Mouse (Mus musculus): ENCODE data around the gene Kalrn.

Kalrn gene

DNA sequence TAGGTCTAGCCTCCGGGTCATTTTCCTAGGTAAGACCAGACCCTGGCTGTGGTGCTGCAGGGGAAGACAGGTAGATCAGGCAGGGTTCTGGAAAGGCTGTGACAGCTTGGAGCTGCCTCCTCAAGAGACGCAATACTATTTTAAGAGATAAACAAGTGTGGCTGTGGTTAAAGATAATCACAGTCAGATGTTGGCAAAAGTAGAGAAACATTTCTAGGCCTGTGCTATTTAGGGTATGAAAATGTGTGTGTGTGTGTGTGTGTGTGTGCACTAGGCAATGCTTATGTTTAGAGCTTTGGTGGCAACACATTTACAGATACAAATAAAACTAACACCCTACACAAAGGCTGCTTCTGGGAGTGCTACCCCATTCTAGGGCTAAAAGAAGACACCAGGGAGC, 494.6 kb downstream of the Kalrn start:
- DNase-seq (ENCODE audit: low read depth, low spot score): no peak

DNA sequence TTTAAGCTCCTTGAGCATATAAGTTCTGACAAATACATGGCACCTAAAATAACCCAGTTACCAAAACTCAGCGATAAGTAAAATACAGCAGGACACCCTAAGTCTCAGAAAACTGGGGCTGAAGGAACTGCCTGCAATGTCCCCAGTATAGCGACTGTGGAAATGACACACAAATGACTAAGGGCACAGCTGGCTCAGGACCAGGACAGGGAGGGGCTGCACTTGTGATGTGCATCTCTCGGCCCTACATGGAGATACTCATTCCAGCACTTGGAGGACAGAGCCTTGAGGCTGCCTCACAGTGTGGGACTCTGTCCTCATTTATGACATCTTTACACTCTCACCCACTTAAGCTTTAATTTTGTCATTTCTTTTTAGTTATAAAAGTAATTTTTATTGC, 497.2 kb downstream of the Kalrn start:
- DNase-seq (ENCODE audit: low read depth, low spot score): no peak

DNA sequence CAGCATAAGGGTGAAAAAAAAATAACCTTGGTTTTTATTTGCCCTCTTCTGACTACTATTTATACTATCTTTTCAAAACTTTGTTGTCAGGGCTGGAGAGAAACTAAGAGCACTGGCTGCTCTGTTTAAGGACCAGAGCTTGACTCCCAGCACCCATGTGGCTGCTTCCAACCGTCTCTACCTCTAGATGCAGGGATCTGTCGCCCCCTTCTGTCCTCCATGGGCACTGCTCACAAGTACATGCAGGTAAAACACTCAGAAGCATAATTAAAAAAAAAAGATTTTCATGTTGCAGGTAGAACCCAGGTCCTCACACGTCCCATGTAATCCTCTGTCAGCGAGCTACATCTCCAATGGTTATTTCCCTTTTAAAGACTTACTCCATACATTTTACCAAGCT, 499.4 kb downstream of the Kalrn start:
- DNase-seq (ENCODE audit: low read depth, low spot score): no peak

DNA sequence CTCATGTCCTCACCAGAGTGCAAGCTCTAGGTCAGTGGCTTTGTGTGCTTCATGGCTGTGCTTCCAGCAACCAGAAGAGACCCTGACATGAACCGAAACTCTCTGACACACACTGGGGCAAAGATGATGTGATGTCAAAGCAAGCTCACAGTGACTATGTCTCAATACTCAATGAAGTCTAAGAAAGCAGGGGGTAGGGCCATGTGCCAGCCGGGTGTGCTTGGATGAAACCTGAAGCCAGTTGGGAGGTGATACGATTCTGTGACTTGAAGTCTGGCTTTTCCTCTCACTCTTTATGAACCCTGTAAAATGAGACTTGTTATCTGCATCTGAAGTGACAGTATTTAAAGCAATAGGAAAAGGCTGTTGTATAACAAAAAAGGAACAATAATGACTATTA, 501.2 kb downstream of the Kalrn start:
- DNase-seq (ENCODE audit: low read depth, low spot score): no peak

DNA sequence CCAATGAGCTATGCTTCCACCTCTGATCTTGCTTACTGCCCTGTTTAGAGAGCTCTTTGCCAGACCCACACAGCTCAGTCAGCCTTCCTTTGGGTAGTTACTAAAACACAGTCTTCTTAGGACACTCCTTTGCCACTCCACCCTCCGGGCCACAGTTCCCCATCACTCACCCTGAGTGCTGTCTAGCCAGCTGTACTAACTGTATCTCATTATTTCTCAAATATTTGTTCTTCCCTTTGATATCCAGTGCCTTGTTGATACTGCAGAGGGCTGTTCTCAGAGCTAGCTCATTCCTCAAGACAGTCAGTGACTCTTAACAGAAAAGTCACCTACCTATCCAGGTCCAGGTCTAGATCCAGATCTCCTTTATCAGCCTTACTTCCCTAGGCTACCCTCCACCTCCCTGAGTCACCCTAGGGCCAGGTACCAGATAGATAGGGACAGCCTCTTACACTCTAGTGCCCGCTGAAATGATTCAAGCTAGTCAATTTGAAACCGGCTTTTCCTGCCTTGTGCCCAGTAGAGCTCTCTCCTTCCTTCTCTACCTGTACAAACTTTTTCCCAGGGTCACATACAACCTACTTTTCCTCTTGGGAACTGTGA, 502.0 kb downstream of the Kalrn start:
- DNase-seq (ENCODE audit: low read depth, low spot score): no peak

DNA sequence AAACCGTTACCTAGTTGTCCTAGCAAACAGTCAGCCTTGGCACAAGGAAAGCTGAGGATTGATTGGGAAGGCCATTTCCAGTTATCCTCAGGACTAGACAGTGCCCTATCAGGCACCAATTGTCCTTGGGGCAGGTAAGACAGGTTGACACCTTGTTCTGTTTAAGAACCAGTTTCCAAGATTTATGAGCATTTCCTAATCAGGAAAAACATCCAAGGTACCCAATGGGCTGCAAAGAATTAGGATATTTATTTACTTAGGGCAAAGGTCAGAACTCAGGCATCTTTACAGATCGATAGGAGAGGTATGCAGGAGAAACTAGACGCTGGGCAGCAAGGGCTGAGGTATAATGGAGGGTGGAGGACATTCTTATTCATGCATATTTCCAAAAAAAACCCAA, 503.9 kb downstream of the Kalrn start:
- DNase-seq (ENCODE audit: low read depth, low spot score): no peak

DNA sequence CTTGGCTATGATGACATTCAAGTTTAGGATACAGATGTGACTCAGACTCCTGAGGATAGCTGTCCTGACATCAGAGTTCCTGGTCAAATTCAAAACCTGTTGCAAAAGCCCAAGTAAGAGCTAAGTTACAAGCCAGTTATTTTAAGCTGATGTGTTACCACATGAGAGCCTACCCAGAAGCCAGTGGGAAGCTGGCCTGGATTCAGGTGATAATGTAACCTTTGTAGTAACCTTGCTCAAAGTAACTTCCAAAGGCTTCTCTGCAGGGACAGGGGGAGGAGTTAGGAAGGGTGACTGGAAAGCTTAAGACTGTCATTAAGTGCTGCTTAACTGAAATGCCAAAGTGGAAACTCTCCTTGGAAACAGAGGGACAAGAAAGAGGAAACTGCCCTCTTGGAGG, 506.4 kb downstream of the Kalrn start:
- no peak for DNase-seq (ENCODE audit: low read depth, low spot score)

DNA sequence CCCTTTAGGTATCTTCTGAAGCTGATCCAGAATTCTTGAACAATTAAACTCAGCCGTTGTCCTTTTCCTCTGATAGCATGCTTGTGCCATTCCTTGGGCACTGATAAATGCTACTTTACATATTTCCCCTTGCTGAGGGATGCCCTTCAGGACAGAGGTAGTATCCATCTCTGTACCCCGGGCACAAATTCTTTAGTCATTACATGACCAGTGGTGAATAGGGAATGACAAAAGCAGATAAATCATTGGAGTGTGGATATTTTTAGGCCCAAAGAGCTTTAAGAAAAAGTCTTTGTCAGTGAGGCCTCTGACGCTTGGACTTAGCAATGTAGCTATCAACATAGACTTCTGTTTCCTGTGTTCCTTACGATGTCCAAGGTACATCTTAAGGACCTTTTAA, 507.0 kb downstream of the Kalrn start:
- DNase-seq (ENCODE audit: low read depth, low spot score): no peak

DNA sequence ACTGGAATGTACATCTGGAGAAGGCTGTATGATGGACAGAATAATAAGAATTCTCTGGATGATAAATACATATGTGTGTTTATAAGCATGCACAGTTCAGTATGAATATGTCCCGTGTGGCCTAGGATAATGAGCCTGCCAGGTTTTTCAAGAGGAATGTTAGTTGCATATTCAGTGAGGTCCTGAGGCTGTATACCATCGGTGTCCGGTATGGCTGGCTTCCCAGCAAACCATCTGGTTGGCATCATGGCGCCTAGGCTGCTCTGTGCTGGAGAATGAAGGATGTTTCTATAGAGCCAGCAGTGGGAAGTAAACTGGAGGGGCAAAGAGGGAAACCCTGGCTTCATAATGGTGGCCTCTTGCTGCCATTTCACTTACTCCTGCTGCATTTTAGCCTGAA, 510.0 kb downstream of the Kalrn start:
- DNase-seq (ENCODE audit: low read depth, low spot score): no peak

DNA sequence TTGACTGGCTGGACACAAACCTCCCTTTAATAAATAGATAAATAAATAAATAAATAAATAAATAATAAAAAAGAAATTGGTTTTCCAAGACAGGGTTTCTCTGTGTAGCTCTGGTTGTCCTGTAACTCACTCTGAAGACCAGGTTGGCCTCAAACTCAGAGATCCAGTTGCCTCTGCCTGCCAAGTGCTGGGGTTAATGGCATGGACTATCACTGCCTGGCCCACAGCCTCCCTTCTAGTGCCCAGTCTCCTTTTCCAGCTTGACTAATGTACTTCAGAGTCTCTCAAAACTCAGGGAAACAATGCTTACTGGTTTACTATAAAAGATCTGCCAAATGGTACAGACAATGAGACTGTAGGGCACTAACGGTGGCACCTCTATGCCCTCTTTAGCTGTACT, 511.7 kb downstream of the Kalrn start:
- DNase-seq (ENCODE audit: low read depth, low spot score): no peak

DNA sequence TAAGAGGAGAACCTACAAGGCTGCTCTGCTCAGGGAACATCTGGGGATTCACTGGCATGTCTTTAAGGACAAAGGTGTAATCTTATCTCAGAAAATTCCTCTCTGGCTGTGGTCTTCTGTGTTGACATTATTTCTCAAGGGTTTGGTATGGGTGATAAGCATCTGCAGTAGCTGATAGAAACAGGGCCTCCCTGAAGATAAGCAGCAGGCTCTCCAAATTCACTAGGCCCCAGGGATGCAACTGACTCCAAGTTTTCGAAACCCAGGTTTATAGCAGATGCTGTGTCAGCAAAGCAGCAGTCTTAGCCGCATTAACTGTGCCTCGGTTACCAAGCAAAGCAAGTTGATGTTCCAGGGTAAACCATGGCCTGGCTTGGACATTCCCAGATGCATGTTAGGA, 514.7 kb downstream of the Kalrn start:
- no peak for DNase-seq (ENCODE audit: low read depth, low spot score)

DNA sequence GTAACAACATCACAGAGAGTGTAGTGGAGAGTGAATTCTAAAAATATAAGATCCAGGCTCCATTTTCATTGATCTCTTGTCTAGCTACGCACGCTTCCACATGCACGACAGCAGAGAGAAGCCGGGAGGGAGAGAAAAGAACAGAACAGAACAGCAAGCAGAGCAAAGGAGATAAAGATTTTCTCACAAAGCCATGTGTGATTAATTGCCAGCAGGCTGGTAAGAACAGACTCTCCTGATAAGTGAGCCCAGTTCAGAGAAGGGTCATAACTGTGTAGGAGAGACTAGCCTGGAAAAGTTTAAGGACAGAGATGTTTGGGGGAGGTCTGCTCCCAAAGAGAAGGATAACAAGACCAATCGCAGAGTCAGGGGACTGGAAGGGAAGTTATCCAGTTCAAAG, 515.9 kb downstream of the Kalrn start:
- DNase-seq (ENCODE audit: low read depth, low spot score): no peak

DNA sequence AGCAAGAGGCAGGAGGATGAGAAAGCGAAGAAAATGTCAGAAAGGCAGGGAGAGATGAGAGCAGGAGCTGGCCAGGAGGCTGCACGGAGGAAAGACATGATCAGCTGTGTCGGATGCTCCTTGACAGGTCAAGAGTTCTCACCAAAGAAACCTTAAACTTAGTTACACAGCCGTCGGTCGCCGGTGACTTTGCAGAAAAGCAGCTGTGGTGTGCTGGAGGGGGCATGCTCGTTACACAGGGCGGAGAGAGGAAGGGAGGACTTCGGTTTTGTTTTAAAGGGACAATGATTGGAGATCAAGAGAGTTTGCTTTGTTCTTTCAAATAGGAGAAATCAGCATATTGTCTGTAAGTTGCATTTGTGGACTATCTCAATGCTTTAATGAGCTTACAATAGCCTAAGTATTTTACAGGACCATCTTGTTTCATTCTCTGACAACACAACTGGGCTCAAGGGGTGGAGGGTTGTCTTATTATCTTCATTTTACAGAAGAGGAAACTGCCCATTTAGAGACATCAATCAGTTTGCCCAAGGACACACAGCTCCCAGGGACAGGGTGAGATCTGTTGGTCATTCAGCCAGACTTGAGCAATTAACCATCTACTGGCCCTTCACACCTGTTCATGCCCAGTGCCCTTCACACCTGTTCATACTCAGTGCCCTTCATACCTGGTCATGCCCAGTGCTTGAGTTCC, 516.8 kb downstream of the Kalrn start:
- no peak for DNase-seq (ENCODE audit: low read depth, low spot score)

DNA sequence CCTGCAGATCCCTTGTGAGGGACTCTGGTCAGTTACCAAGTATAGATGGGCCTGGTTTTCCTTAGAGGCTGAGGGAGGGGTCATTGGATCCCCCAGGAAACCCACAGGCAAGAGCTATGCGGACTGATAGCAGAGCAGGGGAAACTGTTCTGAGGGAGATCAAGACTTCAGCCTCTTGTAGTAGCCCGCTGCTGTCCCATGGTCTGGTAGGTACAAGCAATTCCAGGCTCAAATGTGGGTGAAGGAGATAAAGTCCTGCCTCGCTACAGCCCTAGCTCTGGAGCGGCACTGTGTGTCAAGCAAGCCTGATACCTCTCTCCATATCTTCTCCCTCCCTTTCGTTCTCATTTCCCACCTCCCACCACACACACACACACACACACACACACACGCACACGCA, 523.2 kb downstream of the Kalrn start:
- DNase-seq (ENCODE audit: low read depth, low spot score): no peak

DNA sequence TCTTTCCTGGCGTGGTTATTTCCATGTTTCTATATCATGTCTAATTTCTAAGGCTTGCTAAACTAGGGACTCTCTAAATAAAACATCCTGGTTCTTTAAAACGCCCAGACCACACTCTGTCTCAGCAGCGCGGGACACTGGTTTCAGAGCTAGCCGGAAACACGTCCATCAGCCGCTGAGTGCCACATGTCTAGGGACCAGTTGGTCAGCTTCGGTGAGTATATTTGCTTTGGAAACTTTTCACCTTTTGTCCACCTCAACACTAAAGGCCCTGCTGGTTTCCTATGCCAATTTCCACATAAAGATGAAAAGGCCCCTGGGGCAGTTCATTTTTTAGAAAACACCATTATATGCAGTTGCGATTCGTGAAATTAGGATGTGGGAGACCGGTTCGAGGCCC, 524.0 kb downstream of the Kalrn start:
- DNase-seq (ENCODE audit: low read depth, low spot score): no peak

DNA sequence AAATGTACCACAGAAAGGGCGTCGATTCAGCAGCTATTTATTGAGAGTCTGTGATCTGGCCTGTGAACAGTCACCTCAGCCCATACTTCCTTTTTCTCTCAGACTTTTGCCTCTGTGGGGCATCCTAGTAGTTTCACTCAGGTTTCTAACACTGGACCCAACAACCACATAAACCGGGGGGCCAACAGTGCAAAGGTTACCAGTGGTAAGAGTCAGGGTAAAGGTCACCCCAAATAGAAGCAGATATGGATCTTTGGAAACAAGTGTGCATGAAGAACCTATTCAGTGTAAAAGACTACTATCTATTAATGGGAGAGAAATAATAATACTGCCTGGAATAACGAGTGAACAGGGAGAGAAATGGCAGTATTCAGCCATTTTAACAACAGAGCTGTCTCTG, 525.1 kb downstream of the Kalrn start:
- no peak for DNase-seq (ENCODE audit: low read depth, low spot score)

DNA sequence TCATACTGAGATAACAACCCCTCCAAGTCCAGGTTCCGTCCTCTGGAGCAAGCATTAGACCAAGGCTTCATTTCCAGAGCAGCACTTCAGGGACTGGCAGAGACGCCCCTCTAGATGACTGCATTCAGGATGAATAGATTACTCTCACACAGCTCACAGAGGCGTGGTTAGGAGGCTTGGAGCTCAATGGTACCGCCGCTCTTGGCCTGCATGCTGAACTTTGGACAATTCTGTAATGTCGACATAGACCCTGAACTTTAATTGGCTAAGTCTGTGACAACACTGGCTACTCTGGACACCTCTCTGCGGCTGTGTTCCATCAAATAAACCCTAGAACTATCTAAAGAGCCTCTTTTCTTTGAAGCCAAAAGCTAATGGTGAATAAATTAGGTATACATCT, 525.8 kb downstream of the Kalrn start:
- no peak for DNase-seq (ENCODE audit: low read depth, low spot score)

DNA sequence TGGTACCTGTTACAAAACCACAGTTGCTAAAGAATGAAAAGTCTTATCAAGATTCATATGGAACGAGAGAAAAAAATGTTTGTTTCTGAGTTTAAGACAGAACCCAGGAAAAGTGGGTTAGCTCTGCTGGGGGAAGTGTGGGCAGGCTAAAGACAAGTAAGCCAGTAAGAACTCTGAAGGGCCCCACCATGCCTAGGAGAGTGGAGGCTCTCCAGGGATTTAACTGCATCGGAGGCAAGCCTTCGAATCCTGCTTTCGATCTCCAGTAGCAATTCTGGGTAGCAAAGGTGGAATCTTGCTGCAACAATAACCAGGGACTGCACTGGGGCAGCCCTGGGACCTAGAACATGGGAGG, 526.3 kb downstream of the Kalrn start:
- no peak for DNase-seq (ENCODE audit: low read depth, low spot score)

DNA sequence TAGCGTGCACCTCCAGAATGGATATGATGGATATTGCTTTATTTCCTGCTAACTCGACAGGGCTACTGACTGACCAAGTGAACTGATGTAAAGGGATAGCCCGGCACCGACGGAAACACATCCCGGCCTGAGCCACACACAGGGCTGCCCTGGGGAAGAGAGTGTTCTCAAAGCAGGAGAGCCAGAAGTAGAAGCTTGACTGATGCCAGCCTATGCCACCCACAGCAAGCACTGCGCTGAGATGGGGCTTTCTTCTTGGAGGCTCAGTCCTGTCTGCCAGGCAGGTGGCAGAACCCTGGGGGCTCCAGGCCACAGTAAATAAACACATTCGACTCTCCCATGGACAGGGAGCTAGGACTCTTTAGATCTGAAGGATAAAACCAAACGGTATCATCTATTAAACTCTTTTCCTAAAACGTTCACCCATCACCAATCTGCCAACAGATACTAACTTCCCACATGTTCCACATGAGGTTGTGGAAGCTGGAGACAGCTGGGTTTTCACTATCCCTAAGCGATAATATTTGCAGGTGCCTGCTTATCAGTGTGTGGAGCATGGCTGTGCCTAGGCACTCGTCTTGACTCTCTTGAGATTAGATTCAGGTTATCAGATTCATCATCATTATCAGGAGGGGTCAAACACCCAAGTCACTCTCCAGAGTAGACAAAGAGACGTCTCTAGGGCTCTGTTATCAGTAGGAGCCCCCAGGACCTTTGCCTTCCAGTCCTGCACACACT, 526.9 kb downstream of the Kalrn start:
- DNase-seq (ENCODE audit: low read depth, low spot score): no peak

DNA sequence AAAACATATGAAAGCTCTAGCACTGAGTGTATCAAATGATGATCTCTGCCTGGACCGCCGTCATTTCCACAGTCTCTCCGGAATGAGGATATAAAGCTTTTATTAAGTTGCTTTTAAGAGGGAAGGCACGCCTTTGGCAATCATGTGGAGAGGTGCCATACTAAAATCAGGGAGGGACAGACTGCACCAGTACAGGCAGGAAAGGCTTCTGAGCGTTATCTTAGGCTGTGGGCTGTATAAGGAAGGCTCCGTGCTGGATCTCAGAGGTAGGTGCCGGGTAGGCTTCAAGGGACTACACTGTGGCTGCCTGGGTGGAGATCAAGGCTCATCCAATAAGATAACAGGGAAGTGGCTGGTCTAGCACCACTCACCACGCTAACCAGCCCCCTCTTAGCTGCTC, 528.8 kb downstream of the Kalrn start:
- no peak for DNase-seq (ENCODE audit: low read depth, low spot score)

DNA sequence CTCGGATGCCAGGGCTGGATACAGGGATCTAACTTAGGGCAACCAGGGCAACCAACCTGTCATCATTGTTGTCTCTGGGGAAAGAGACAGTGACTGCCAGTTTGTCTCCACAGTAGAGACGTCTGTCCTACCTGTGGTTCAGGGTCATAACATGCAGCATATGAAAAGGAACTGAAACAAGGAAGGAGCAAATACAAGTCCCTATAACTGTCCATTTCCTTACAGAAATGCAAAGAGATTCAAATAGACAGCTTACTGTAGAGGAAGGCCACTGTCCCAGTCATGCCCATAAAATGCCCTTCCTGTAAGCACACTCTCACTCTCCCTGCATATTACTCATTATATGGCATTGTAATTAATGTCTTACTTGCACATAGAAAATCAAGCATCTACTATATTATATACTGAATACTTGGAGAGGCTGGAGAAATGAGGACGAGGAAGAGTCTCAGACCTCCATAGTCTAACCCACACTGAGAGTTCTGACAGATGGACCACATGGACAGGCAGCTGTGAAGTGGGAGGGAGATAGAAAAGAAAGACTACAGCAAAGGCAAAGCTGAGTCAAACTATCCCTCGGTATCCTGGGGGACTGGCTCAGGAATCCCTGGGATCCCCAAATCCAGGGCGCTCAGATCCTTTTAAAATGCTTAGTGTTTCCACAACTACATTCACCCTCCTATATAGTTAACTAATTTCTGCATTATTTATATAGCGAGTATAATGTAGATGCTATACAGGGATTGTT, 530.1 kb downstream of the Kalrn start:
- no peak for DNase-seq (ENCODE audit: low read depth, low spot score)

DNA sequence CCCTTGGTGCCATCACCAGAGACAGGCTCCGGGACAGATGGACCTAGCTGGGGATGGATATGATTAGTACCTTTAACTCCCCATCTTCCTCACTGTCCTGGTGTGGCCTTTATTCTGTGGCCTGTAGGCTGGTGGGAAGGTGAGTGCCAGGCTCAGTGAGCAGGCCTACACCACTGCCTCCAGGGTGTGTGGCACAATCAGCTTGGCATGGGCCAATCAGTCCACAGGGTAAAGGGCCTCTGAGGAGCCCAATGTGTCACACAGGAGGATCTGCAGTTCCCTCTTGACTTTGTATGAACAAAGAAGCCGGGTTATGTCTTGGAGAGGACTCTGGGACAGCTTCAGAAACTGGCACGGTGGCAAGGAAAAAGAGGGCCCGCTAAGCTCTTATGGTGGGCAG, 530.7 kb downstream of the Kalrn start:
- DNase-seq (ENCODE audit: low read depth, low spot score): no peak

DNA sequence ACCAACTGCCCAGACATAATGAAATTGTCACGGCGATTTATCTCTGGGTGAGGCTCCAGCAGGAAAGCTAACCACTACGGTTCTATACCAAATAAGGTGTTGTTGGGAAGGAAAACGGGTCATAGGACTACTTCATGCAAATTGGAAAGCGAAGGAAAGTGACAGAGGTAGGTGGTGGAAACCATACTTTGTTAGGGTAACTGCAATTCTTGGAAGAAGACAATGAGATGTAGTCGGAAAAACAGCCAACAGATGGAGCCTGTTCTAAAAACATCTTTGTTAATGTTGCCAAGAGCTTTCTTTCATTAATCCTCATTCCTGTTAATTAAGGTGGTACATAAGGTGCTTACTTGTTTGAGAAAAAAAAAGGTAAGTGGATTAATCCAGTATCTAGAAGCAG, 533.1 kb downstream of the Kalrn start:
- no peak for DNase-seq (ENCODE audit: low read depth, low spot score)
